Mouse (Mus musculus) MEL (cell line): ENCODE results near the gene Zbtb43. TPM values are rescaled to one million over a fixed set of nuclear protein-coding genes. Genes with fewer than 3 reads are reported as not detected.

ENCODE experiments used
- DNase-seq: peaks from one replicate; pipeline ENCODE4 v3.0.0; 2011; ENCODE audit warnings: low read depth, low spot score
- H3K27ac ChIP-seq: 2 replicates; pipeline ENCODE4 v1.5.1; 2012; ENCODE audit warnings: low read depth, mild to moderate bottlenecking, control low read depth, low read length, moderate library complexity; ENCODE audit not compliant: control insufficient read depth
- H3K27me3 ChIP-seq, 2 experiments: fragments of 150-350 bp in 1 of 2; sonication (generic) in 1 of 2; 2 replicates each; pipeline ENCODE4 v1.6.1; 2012; ENCODE audit warnings: low read length in 2 of 2, mild to moderate bottlenecking in 2 of 2, improper control_type of control experiment in 1 of 2, moderate library complexity in 1 of 2; ENCODE audit not compliant: insufficient read depth in 2 of 2, control insufficient read depth in 1 of 2
- H3K36me3 ChIP-seq, 2 experiments: 2 replicates each; pipeline ENCODE4 v1.6.1; 2012 to 2014; ENCODE audit warnings: low read length in 2 of 2, improper control_type of control experiment in 1 of 2, inconsistent platforms in 1 of 2, mild to moderate bottlenecking in 1 of 2; ENCODE audit not compliant: insufficient read depth in 2 of 2, control insufficient read depth in 1 of 2
- H3K4me1 ChIP-seq, 2 experiments: fragments of 150-350 bp in 1 of 2; sonication (generic) in 1 of 2; 2 replicates each; pipeline ENCODE4 v1.6.1; 2012; ENCODE audit warnings: low read length in 2 of 2, improper control_type of control experiment in 1 of 2, mild to moderate bottlenecking in 1 of 2; ENCODE audit not compliant: insufficient read depth in 2 of 2, control insufficient read depth in 1 of 2
- H3K4me3 ChIP-seq, 2 experiments: fragments of 150-350 bp in 1 of 2; sonication (generic) in 1 of 2; 2 replicates each; pipeline ENCODE4 v1.5.1; 2012; ENCODE audit warnings: low read depth in 2 of 2, low read length in 2 of 2, mild to moderate bottlenecking in 2 of 2, moderate library complexity in 2 of 2, control low read depth in 1 of 2, improper control_type of control experiment in 1 of 2; ENCODE audit not compliant: control insufficient read depth in 1 of 2, insufficient read depth in 1 of 2
- H3K79me2 ChIP-seq: 2 replicates; pipeline ENCODE4 v1.6.1; 2012; ENCODE audit warnings: mild to moderate bottlenecking, low read length, moderate library complexity; ENCODE audit not compliant: control insufficient read depth, poor library complexity, insufficient read depth
- H3K9ac ChIP-seq: 2 replicates; pipeline ENCODE4 v1.6.1; 2012; ENCODE audit warnings: low read depth, mild to moderate bottlenecking, control low read depth, low read length, moderate library complexity; ENCODE audit not compliant: control insufficient read depth, poor library complexity, severe bottlenecking
- H3K9me3 ChIP-seq: fragments of 150-350 bp; sonication (generic); replicated peaks from 2 replicates; pipeline ENCODE4 v1.6.1; 2012; ENCODE audit warnings: mild to moderate bottlenecking, low read length, improper control_type of control experiment, moderate library complexity; ENCODE audit not compliant: insufficient read depth
- CHD2 ChIP-seq: IDR thresholded peaks from 2 replicates; pipeline ENCODE4 v1.6.1; 2011; ENCODE audit warnings: low read length, improper control_type of control experiment
- ELF1 ChIP-seq: IDR thresholded peaks from 2 replicates; pipeline ENCODE4 v1.6.1; 2014; ENCODE audit warnings: low read depth, mild to moderate bottlenecking, inconsistent platforms, low read length, improper control_type of control experiment, moderate library complexity
- GATA1 ChIP-seq: IDR thresholded peaks from 2 replicates; pipeline ENCODE4 v1.6.1; 2011; ENCODE audit warnings: low read depth, low read length, improper control_type of control experiment
- HCFC1 ChIP-seq: IDR thresholded peaks from 2 replicates; pipeline ENCODE4 v1.6.1; 2012; ENCODE audit warnings: low read depth, mild to moderate bottlenecking, inconsistent platforms, low read length, improper control_type of control experiment, moderate library complexity
- JUND ChIP-seq: IDR thresholded peaks from 2 replicates; pipeline ENCODE4 v1.6.1; 2011; ENCODE audit warnings: low read depth, mild to moderate bottlenecking, improper control_type of control experiment, low read length
- KAT2A ChIP-seq: conservative IDR thresholded peaks from 2 replicates; pipeline ENCODE4 v1.6.1; 2012; ENCODE audit warnings: low read depth, low read length, improper control_type of control experiment, inconsistent platforms
- MAX ChIP-seq: IDR thresholded peaks from 2 replicates; pipeline ENCODE4 v1.6.1; 2011; ENCODE audit warnings: low read length, improper control_type of control experiment
- MAZ ChIP-seq: IDR thresholded peaks from 2 replicates; pipeline ENCODE4 v1.6.1; 2012; ENCODE audit warnings: low read depth, mild to moderate bottlenecking, inconsistent platforms, low read length, improper control_type of control experiment
- MXI1 ChIP-seq: IDR thresholded peaks from 2 replicates; pipeline ENCODE4 v1.6.1; 2011; ENCODE audit warnings: mild to moderate bottlenecking, low read depth, low read length, improper control_type of control experiment
- NELFE ChIP-seq: IDR thresholded peaks from 2 replicates; pipeline ENCODE4 v1.6.1; 2011; ENCODE audit warnings: low read depth, low read length, improper control_type of control experiment
- POLR2A ChIP-seq, 2 experiments: IDR thresholded peaks; 2 replicates each; pipeline ENCODE4 v1.6.1; 2011 to 2012; ENCODE audit warnings: low read length in 2 of 2, mild to moderate bottlenecking in 2 of 2, control low read depth in 1 of 2, improper control_type of control experiment in 1 of 2, low read depth in 1 of 2, moderate library complexity in 1 of 2; ENCODE audit not compliant: control insufficient read depth in 1 of 2, insufficient read depth in 1 of 2, poor library complexity in 1 of 2
- POLR2AphosphoS5 ChIP-seq: IDR thresholded peaks from 2 replicates; pipeline ENCODE4 v1.6.1; 2012; ENCODE audit warnings: low read depth, borderline replicate concordance, mild to moderate bottlenecking, inconsistent platforms, low read length, moderate library complexity, mixed read lengths
- RCOR1 ChIP-seq: IDR thresholded peaks from 2 replicates; pipeline ENCODE4 v1.6.1; 2012; ENCODE audit warnings: low read depth, mild to moderate bottlenecking, inconsistent platforms, low read length, improper control_type of control experiment
- SIN3A ChIP-seq: IDR thresholded peaks from 2 replicates; pipeline ENCODE4 v1.6.1; 2012; ENCODE audit warnings: low read length, improper control_type of control experiment, inconsistent platforms
- SMC3 ChIP-seq: IDR thresholded peaks from 2 replicates; pipeline ENCODE4 v1.6.1; 2011; ENCODE audit warnings: low read depth, low read length, improper control_type of control experiment
- TBP ChIP-seq: IDR thresholded peaks from 2 replicates; pipeline ENCODE4 v1.8.0; 2011; ENCODE audit warnings: low read depth, low read length, improper control_type of control experiment
- TCF12 ChIP-seq: IDR thresholded peaks from 2 replicates; pipeline ENCODE4 v1.6.1; 2014; ENCODE audit warnings: low read depth, mild to moderate bottlenecking, inconsistent platforms, low read length, improper control_type of control experiment, moderate library complexity
- UBTF ChIP-seq: IDR thresholded peaks from 2 replicates; pipeline ENCODE4 v1.6.1; 2012; ENCODE audit warnings: low read depth, mild to moderate bottlenecking, inconsistent platforms, low read length, improper control_type of control experiment, moderate library complexity, borderline replicate concordance; ENCODE audit not compliant: insufficient read depth
- ZMIZ1 ChIP-seq: IDR thresholded peaks from 2 replicates; pipeline ENCODE4 v1.6.1; 2012; ENCODE audit warnings: low read depth, mild to moderate bottlenecking, inconsistent platforms, low read length, improper control_type of control experiment, moderate library complexity
- ZNF384 ChIP-seq: IDR thresholded peaks from 2 replicates; pipeline ENCODE4 v1.6.1; 2012; ENCODE audit warnings: low read depth, mild to moderate bottlenecking, inconsistent platforms, low read length, improper control_type of control experiment
- polyA plus RNA-seq, 2 experiments: library from polyadenylated mRNA; stranded (reverse) in 1 of 2; unstranded in 1 of 2; fragments of >175 nt in 1 of 2; fragments of >200 nt in 1 of 2; gene quantifications; 2 replicates each; pipeline versions ENCODE4 v1.2.1 to v1.2.4; 2012; ENCODE audit warnings: low replicate concordance in 2 of 2, low read depth in 1 of 2; ENCODE audit not compliant: insufficient read length in 2 of 2, insufficient read depth in 1 of 2, missing spikeins in 1 of 2
- total RNA-seq: library from RNA; depleted of rRNA; stranded (reverse); fragments of 300-350 nt; gene quantifications from 2 replicates; pipeline ENCODE4 v1.2.3, GENCODE M21; 2012

Zbtb43 gene
- total and polyA plus RNA-seq, 3 experiments, result 15.5 to 17.7 TPM; not detected in 1

GRCm38 (mm10) chr2:33439980-33440670 is 28.2 kb downstream of the Zbtb43 start:
- no peaks in the 10 kb centered on the region for H3K36me3 ChIP-seq
- H3K4me1 ChIP-seq, result no peaks in the 10 kb centered on the region
- no peak overlapping the region for H3K27ac ChIP-seq
- H3K9ac ChIP-seq, result no peak overlapping the region
- H3K79me2 ChIP-seq, result no peaks in the 10 kb centered on the region
- TF ChIP-seq POLR2A (IDR thresholded peaks at IDR 0.05; ENCODE audit: control insufficient read depth in 1 of 2, insufficient read depth in 1 of 2, low read depth in 1 of 2, low read length in 2 of 2, poor library complexity in 1 of 2) (no peak), TCF12 (no peak), ELF1 (no peak), MAZ (no peak), NELFE (no peak), KAT2A (no peak), ZNF384 (no peak), ZMIZ1 (no peak), RCOR1 (no peak), JUND (no peak)
- TF ChIP-seq, all 39 proteins: peak for 0
- DNase-seq, result no peak
- Histone ChIP-seq H3K9me3 (no peaks in the 10 kb centered on the region), H3K4me3 (no peak overlapping the region), H3K27me3 (no peaks in the 10 kb centered on the region)

GRCm38 (mm10) chr2:33439471-33439881 is 28.9 kb downstream of the Zbtb43 start:
- Histone ChIP-seq H3K4me1 (no peaks in the 10 kb centered on the region), H3K27me3 (no peaks in the 10 kb centered on the region), H3K36me3 (no peaks in the 10 kb centered on the region), H3K27ac (no peak overlapping the region), H3K79me2 (no peaks in the 10 kb centered on the region), H3K9ac (no peak overlapping the region), H3K9me3 (no peaks in the 10 kb centered on the region), H3K4me3 (no peak overlapping the region)
- no peak for DNase-seq
- no peak for TF ChIP-seq HCFC1
- no peak for TF ChIP-seq UBTF
- TF ChIP-seq SIN3A, result no peak
- no peak for TF ChIP-seq MAX
- no peak for TF ChIP-seq GATA1
- TF ChIP-seq CHD2, result no peak
- TF ChIP-seq MXI1, result no peak
- TF ChIP-seq ZMIZ1, result no peak
- no peak for TF ChIP-seq POLR2A (IDR thresholded peaks at IDR 0.05; ENCODE audit: control insufficient read depth in 1 of 2, insufficient read depth in 1 of 2, low read depth in 1 of 2, low read length in 2 of 2, poor library complexity in 1 of 2)
- TF ChIP-seq SMC3, result no peak
- TF ChIP-seq POLR2AphosphoS5, result no peak
- no peak for TF ChIP-seq ZNF384
- no peak for TF ChIP-seq TBP
